In genomic region chr13:99842626-99843025, GRCm38 (mm10) we compare ENCODE assay signal across 9 mouse cellular contexts. TPM values are rescaled to one million over a fixed set of nuclear protein-coding genes. Genes with fewer than 3 reads are reported as not detected.
DNase-seq lines count a peak whose midpoint lies in the region; ATAC-seq and TF ChIP-seq lines count a peak whose summit lies in the region.
"Had no signal": no experiment of that assay in that cellular context is flagged by ENCODE, and none has a peak within 500 bp of the region (broad histone marks: within the 10 kb centered on the region; RNA-seq: fewer than 3 reads in every experiment).

No protein-coding gene starts in this region.

- DNase-seq in gastrocnemius, adult 2 months: no peak
- no peak for DNase-seq in gastrocnemius, postnatal 36 days
- DNase-seq in cerebellum, postnatal 25 days: peak; percentile 48 to 72
- DNase-seq in hindbrain, embryonic 14.5 days (ENCODE audit: low spot score): peak; percentile 76
- peak; percentile 18 for DNase-seq in lung, postnatal 36 days
- peak; percentile 62 for DNase-seq in right cerebral cortex, postnatal 4 days

- H3K4me1 ChIP-seq in hindbrain, embryonic 14.5 days (replicated peaks; ENCODE audit: control insufficient read depth, insufficient read depth, low read length): peaks cover 8% of the 10 kb centered on the region

- 0 out of 2 replicates have a peak overlapping the region, but pooled peaks have one; percentile 9 for H3K9ac ChIP-seq in hindbrain, embryonic 14.5 days

- H3K27me3 ChIP-seq in C2C12 (ENCODE audit: control insufficient read depth, insufficient read depth, insufficient read length): no peaks in the 10 kb centered on the region
- H3K27me3 ChIP-seq in hindbrain, embryonic 14.5 days (ENCODE audit: control insufficient read depth, insufficient read depth, low read length): no peaks in the 10 kb centered on the region

- WGBS in hindbrain, embryonic 14.5 days: 37% methylated on average over 9 of the region's 9 CpGs

- no peak overlapping the region for H3K4me3 ChIP-seq in gastrocnemius, adult 2 months
- H3K4me3 ChIP-seq in C2C12 (ENCODE audit: insufficient read depth, poor library complexity, severe bottlenecking): no peak overlapping the region
- H3K4me3 ChIP-seq in hindbrain, embryonic 14.5 days (replicated peaks; ENCODE audit: low read length): no peak overlapping the region

- no peaks in the 10 kb centered on the region for H3K79me2 ChIP-seq in C2C12 (ENCODE audit: control insufficient read depth, insufficient read depth)

- H3K9me3 ChIP-seq in hindbrain, embryonic 14.5 days (ENCODE audit: control insufficient read depth, low read length): no peaks in the 10 kb centered on the region

- ATAC-seq in hindbrain, embryonic 14.5 days (ENCODE audit: low FRiP score): peak; percentile 77
- no peak for ATAC-seq in CD4-positive, CD25-positive, alpha-beta regulatory T cell, adult 4 months

- intact Hi-C loops in gastrocnemius, adult 2 months (cut with DNase I): no loop called here
- intact Hi-C loops in gastrocnemius, postnatal 36 days (cut with DNase I): loop anchor here (2.0 kb wide), 1 partner anchor 488 kb away; no protein-coding TSS in a partner anchor

- no peaks in the 10 kb centered on the region for H3K79me3 ChIP-seq in C2C12 (ENCODE audit: low read depth)

- H3K36me3 ChIP-seq in C2C12 (ENCODE audit: control insufficient read depth, insufficient read depth): no peaks in the 10 kb centered on the region
- no peaks in the 10 kb centered on the region for H3K36me3 ChIP-seq in hindbrain, embryonic 14.5 days (replicated peaks; ENCODE audit: control insufficient read depth, insufficient read depth)
- H3K36me3 ChIP-seq: G1E had no signal

- H3K4me2 ChIP-seq in hindbrain, embryonic 14.5 days (replicated peaks): no peak overlapping the region

- no peak overlapping the region for H3ac ChIP-seq in C2C12 (ENCODE audit: control insufficient read depth, insufficient read length, low read depth)

- TF ChIP-seq CTCF in gastrocnemius, adult 2 months (IDR thresholded peaks at IDR 0.05): peak; percentile 45
- peak; percentile 65 for TF ChIP-seq CTCF in C2C12 (IDR thresholded peaks at IDR 0.05; ENCODE audit: control insufficient read depth, insufficient read depth, insufficient read length)

- H3K27ac ChIP-seq in gastrocnemius, adult 2 months: no peak overlapping the region
- H3K27ac ChIP-seq in hindbrain, embryonic 14.5 days: no peak overlapping the region

TF ChIP-seq in C2C12, 6 proteins besides CTCF, POLR2A, EP300 and RAD21:
- TF ChIP-seq FOSL1 (IDR thresholded peaks at IDR 0.05; ENCODE audit: insufficient read depth, low read length, poor library complexity, severe bottlenecking) (no peak), MYOD1 (IDR thresholded peaks at IDR 0.05; ENCODE audit: control insufficient read depth, insufficient read length, low read depth) (no peak), MAX (IDR thresholded peaks at IDR 0.05) (no peak), USF1 (IDR thresholded peaks at IDR 0.05; ENCODE audit: low read depth) (no peak), CEBPB (IDR thresholded peaks at IDR 0.05; ENCODE audit: low read depth) (no peak), MYOG (IDR thresholded peaks at IDR 0.05; ENCODE audit: control insufficient read depth, extremely low read depth, insufficient read length) (no peak)

RNA-seq across cellular contexts. Expression of gene Cartpt, which starts 58.3 kb away (rescaled TPM):
- total RNA-seq in gastrocnemius, adult 2 months (2021): not detected
- total RNA-seq in gastrocnemius, postnatal 36 days (2021): not detected
- polyA plus RNA-seq in C2C12 (2012; fragmentation: generic; extraction: Trizol): not detected
- 25.8 and 34.3 TPM in 2 replicates for polyA plus RNA-seq in hindbrain, embryonic 14.5 days (2014; fragmentation: Nextera tagmentation; extraction: Ambion mirVana)
- polyA plus RNA-seq in CD4-positive, CD25-positive, alpha-beta regulatory T cell, adult 4 months (2017; shearing (Covaris generic)): not detected
- polyA plus RNA-seq: G1E had no signal

Comparison
In these comparisons a context has a peak if more than half of its experiments do, and no peak if none do; other contexts are left out.
1. DNase-seq: peak in cerebellum, postnatal 25 days (2 of 2), hindbrain, embryonic 14.5 days (single experiment), lung, postnatal 36 days (single experiment) and right cerebral cortex, postnatal 4 days (single experiment); none in gastrocnemius, adult 2 months (single experiment) and gastrocnemius, postnatal 36 days (0 of 2).
2. RNA of gene Cartpt, which starts 58.3 kb away (polyA plus RNA-seq): 25.8 to 34.3 TPM in hindbrain, embryonic 14.5 days; not detected in C2C12 (single experiment) and not detected in CD4-positive, CD25-positive, alpha-beta regulatory T cell, adult 4 months; every median in the first group is over 10 times any median in the second.